Mouse (Mus musculus): ENCODE measurements around the gene Kcnc3.

Gene Kcnc3

DNA sequence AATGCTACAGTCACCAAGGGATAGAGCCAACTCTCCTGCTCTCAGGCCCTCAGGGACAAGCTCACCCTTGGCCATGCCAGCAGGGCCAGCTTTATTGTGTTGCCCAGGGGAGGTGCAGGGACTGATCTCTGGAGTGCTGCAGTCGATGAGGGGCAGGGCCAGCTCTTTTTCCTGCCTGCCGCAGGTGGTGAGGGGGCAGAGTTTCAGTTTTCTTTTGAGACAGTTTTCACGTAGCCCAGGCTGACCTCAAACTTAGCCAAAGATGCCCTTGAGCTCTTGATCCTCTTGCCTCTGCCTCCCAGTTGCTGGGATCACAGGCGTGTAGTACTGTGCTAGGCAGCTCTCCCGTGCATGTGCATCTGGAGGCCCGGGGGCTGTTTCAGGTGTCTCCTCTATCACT lies 19.5 kb upstream of the Kcnc3 start:
- DNase-seq (ENCODE audit: low spot score), result no peak

DNA sequence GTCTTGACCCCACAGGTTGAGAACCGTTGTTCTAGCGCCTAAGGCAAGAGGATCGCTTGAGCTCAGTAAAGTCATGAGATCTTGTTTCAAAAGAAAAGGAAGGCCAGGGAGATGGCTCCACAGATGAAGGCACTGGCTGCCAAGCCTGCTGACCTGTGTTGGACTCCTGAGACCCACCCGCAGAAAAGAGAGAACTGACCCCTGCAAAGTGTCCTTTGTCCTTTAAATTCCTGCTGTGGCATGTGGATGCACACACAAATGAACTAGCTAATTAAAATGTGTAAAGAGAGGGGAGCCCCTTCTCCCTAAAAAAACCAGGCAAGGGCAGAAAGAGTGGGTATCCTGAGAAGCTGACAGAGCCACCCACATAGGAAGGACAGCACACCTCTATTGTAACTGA lies 18.7 kb upstream of the Kcnc3 start:
- DNase-seq (ENCODE audit: low spot score), result no peak

DNA sequence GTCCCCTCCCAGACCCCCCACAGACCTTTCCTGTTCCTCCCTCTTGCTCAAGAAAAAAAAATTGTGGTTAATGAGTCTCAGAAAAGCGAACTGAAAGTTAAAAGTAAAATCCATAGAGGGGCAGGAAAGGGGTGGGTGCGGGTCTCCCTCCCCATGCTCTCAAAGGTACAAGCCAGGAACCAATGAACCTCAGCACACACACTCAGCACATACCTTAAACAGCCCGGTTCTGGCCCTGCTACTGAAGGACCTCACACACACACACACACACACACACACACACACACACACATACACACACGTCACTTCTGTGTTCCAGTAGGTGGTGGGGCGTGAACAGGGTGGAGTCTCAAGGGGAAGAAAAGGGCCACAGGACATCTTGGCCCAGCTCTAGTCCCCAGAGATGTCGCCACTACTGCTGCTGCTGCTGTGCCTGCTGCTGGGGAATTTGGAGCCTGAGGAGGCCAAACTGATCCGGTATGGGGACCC lies 18.2 kb upstream of the Kcnc3 start, which contains the start of gene Napsa:
Gene Napsa, plus strand, starts transcription at position 168 of the 489 bp plus-strand sequence.
- DNase-seq (ENCODE audit: low spot score), result no peak

DNA sequence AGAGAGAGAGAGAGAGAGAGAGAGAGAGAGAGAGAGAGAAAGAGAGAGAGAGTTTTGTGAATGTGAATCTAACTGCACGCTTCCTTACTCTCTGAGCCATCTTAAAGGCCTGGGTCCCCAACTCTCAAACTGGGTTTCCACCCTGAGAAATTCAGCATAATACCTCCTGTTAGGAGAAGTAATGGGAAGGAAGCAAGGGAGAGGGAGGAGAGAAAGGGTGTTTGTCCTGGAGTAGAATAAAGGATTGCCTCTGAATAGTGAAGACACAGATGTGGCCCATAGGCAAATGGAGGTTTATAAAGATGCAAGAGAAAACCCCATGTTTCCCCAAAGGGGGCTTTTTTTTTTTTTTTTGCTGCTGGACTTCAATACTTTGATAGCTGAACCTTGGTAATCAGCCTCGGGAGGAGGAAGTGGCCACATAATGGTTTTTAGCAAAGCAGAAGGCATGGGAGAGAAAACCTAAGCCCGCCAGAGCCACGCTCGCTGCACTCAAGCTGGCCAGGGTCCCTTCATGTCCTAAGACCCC lies 17.4 kb upstream of the Kcnc3 start:
- DNase-seq (ENCODE audit: low spot score), result no peak

DNA sequence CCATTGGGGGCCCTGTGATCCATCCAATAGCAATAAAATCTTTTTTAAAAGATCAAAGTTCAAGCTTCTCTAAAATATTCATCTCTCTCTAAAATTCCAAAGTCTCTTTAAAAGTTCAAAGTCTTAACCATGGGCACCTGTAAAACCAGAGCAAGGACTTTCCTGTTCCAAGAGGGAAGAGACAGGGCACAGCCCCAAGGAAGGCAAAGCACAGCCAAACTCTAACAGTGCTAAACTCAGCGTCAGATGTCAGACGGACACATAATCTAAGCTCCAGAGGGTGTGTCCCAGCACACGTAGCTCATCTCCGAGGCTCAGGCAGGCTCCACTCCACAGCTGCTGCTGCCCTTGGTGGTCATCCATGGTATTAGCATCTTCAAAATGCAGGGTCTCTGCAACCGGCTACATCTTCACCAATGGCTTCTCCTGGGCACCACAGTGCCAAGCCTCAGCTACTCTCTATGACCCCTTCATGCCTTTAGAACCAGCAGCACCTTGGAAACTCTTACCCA lies 14.1 kb upstream of the Kcnc3 start:
- DNase-seq (ENCODE audit: low spot score), result no peak

DNA sequence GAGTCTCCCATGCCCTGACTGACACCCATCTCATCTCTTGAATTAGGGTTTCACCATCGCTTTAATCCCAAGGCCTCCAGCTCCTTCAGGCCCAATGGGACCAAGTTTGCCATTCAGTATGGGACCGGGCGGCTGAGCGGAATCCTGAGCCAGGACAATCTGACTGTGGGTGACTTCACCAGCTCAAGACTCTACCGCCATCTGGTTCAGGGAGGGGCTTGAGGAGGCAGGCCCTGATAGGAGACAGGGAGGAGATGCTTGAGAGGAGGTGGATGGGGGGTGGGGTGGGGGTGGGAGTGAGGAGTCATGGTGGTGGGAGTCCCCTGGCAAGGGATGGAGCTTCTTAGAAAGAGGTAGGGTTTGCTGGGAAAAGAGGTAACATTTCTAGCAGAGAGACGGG lies 8.8 kb upstream of the Kcnc3 start:
- DNase-seq (ENCODE audit: low spot score), result no peak

DNA sequence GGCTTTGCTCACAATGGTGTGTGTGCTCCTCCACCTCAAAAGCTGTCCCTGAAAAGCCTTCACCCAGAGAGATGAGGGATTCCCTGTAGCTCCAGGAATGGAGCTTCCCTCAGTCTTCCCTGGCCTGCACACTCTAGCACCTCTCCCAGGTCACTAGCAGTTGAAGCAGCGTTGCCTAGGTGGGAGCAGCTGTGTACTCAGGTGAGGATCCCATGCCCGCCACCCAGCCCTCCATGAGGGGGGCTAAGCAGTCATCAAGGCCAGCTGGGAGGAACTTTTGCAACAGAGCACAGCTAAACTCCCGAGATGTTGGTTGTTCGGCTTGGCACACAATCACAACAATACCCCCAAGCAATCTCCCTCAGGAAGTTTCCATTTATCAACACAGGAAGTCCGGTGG lies 7.8 kb upstream of the Kcnc3 start:
- no peak for DNase-seq (ENCODE audit: low spot score)

DNA sequence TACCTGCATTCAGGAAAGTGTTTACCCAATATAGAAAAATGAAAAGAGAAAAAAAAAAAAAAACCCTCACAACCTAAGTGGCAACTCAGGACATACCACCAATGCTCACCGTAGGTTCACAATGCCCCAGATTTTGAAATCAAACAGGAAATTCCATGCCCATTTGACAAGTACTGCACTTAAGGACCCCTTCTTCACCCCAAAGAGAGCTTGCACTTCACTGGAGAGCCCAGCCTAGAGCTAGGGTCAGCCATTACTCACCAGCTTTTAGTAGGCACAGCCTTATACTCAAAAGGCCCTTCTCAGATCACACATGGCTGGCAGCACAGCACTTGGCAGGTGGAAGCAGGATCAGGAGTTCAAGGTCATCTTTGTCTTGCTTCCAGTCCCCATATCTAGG lies 7.3 kb upstream of the Kcnc3 start:
- DNase-seq (ENCODE audit: low spot score), result no peak

DNA sequence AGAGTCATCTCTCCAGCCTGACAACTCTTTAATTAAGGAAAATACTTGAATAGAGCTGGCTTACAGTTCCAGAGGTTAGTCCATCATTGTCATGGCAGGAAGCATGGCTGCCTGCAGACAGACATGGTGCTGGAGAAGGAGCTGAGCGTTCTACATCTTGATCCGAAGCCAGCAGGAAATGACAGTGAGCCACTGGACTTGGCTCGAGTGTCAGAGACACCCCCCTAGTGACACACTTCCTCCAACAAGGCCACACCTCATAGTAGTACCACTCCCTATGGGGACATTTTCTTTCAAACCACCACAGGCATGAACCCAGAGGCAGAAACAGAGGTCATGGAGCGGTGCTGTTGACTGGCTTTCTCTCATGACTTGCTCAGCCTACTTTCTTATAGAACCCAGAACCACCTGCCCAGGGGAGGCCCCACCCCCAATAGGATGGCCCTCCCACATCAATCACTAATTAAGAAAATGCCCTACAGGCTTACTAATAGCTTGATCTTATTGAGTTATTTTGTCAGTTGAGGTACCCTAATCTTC lies 6.1 kb upstream of the Kcnc3 start:
- no peak for DNase-seq (ENCODE audit: low spot score)

DNA sequence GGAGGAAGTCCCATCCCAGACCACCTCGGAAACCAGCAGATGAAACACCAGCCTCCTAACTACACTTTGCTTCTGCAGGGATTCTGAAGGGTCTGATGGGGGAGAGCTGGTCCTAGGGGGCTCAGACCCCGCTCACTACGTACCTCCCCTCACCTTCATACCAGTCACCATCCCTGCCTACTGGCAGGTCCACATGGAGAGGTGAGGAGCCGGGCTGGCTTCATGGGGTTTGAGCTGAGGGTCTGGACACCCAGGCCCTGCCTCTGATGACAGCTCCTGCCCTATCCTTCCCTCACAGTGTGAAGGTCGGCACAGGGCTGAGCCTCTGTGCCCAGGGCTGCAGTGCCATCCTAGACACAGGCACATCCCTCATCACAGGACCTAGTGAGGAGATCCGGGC lies 5.5 kb upstream of the Kcnc3 start:
- no peak for DNase-seq (ENCODE audit: low spot score)

DNA sequence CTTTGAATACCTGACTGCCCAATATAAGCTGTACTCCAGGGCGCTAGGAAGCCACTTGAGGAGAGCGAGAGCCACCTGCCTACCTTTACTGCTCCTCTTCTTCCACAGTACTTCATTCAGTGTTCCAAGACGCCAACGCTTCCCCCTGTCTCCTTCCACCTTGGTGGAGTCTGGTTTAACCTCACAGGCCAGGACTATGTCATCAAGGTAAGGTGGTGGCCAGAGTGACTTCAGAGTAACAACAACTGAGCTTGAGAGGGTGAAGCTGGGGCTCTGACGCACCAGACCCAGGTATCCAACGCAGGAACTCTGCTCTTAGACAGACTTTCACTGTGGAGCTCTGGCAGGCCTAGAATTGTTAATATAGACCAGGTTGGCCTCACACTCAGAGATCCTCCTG lies 4.9 kb upstream of the Kcnc3 start:
- no peak for DNase-seq (ENCODE audit: low spot score)

DNA sequence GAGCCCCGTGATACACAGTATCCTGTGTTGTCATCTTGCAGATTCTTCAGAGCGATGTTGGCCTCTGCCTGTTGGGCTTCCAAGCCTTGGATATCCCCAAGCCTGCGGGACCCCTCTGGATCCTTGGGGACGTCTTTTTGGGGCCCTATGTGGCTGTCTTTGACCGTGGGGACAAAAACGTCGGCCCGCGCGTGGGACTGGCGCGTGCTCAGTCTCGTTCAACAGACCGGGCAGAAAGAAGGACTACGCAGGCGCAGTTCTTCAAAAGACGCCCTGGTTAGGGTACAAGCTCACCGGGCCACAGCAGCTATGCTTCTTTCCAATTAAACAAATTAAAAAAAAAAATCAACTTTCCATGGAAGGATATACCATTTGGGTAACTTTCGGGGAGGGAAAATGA lies 3.9 kb upstream of the Kcnc3 start:
- no peak for DNase-seq (ENCODE audit: low spot score)

DNA sequence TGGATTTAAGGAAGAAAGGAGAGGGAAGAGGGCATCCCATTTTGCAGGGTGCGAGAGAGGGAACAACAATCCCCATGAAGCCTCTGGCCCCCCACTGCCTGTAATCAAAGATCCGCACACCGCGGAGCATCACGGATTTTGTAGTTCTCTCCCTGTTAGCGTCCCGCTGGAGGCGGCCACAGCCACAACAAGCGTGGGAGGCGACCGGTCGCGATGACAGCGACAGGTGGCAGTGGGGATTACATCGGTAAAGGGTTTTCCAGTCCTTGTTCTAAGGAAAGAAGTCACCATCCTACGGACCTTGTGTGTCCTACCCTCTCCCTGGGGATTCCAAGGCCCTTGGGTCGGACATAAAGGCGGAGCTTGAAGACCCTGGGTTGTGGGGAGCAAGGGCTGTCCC lies 3.5 kb upstream of the Kcnc3 start:
- no peak for DNase-seq (ENCODE audit: low spot score)

DNA sequence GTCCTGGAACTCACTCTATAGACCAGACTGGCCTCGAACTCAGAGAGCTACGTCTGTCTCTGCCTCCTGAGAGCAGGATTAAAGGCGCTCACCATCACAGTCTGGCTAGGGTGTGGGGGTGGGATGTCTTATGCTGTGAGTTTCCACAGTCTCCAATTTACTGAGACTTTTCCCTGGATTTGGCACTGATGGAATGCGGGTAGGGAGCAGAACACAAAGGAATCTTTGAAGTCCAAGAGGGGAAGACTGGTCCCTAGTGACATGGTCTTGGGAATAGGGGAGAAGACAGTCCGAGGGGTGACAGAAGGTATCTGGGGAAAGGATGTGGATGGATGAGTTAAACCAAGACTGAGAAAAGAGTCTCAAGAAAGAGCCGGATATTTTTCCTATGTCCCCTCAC lies 2.8 kb upstream of the Kcnc3 start:
- no peak for DNase-seq (ENCODE audit: low spot score)

DNA sequence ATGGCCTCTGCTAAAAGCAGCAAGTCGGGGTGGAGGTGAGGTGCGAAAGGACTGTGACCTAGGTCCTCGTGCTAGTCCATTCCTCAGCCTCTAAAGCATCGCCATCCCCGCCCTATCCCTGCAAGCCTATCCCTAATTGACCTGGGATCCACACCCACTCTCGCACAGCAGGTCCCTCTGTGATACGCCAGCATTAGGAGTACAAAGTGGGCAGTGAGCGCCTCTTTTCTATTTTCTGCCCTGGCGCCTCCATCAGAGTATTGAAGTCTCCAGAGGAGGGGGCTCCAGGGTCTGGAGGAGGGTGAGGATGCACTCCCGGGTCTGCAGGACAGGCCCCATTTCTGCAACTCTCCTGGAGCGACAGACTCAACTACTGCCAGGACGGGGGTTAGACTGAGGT lies 2.1 kb upstream of the Kcnc3 start:
- no peak for DNase-seq (ENCODE audit: low spot score)

DNA sequence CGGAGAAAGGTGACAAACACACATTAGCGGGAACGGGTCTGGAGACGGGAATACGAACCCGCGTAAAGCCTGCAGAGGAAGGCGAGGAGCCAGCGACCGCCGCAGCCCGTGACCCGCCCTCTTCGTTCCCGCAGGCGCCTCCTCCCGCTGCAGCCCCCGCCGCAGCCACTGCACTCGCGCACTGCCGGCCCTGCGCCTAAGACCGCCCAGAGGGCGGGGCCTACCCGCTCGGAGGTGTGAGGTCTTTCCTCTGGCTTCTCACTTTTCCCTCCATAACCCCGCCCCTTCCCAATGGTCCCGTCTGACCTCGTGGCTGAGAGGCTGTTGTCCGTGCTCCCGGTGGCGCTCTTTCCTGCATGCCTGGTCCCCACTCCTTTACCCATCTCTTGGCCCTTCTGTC lies 1.3 kb upstream of the Kcnc3 start:
- DNase-seq (ENCODE audit: low spot score), result no peak

DNA sequence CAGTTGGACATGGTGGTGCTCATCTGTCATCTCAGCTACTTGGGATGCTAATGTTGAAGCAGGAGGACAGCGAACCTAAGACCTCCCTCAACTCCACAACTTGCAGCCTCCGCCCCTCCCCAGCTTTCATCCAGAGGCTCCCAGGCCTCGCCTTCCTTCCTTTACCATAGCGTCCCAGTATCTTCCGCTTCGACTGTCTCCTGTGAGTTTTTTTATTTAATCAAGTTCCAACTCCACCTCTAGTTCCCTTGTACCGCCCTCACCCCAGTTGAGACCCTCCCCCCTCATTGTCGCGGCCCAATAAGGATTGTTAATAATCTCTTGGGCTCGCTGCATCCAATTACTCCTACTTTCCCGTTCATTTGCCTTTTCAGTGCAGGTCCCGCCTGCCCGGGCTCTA lies 518 bp upstream of the Kcnc3 start:
- no peak for DNase-seq (ENCODE audit: low spot score)

DNA sequence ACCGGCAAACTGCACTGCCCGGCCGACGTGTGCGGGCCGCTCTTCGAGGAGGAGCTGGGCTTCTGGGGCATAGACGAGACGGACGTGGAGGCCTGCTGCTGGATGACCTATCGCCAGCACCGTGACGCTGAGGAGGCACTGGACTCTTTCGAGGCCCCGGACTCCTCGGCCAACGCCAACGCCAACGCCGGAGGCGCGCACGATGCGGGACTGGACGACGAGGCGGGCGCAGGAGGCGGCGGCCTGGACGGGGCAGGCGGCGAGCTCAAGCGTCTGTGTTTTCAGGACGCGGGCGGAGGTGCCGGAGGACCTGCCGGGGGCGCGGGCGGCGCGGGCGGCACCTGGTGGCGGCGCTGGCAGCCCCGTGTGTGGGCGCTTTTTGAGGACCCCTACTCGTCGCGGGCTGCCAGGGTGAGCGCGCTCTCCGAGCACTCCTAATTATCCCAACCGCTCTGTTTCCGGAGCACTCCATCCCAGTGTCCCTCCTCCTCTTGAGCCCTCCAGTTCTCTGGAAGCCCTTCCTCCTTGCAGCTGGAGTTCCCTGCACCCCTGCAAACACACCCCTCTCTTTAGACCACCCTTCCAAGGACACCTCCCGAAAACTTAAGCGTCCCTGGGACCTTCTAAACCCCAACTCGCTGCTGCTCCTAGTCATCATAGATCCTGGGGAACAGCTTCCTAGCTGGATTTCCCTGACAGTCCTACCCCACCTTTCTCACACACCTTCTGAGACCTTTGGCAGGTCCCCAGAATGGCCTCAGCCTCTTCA lies 1.1 kb downstream of the Kcnc3 start:
- no peak for DNase-seq (ENCODE audit: low spot score)

DNA sequence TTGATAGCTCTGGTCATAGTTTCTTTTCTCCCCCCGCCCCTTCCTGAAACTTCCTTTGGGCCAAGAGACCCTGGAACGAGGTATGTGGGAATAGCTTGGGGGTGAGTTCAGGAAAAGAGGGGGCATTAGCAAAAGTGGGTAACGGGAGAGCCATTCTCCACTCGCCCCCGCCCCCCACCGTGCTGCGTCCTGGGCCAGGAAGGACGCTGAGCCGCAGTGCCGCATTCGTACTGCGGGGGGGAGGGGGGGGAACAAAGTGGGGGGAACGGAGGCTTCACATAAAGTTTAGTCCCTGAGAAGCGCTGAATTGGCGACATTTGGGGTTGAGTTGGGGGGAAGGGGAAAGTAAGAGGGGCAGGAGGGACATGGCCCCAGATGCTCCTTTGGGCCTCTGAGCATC lies 2.6 kb downstream of the Kcnc3 start:
- no peak for DNase-seq (ENCODE audit: low spot score)

DNA sequence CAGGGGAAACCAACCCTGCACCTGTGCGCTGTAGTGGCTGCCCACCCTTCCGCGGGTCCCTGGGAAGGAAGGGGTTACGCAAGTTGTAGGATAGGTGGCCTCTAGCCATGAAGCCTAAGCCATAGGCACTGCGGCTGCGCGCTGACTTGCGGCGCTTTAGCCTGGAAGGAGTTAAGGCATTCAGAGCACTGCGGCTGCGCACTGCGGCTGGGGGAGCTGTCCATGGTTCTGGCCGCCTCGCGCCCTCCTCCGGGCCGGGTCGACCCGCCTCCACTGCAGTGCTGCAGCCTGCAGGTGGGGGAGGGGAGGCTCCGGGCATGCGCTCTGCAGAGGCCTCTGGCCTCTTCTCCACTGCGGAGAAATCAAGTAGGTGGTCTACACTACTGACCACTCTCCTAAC lies 3.3 kb downstream of the Kcnc3 start:
- peak; percentile 38 for DNase-seq (ENCODE audit: low spot score)

DNA sequence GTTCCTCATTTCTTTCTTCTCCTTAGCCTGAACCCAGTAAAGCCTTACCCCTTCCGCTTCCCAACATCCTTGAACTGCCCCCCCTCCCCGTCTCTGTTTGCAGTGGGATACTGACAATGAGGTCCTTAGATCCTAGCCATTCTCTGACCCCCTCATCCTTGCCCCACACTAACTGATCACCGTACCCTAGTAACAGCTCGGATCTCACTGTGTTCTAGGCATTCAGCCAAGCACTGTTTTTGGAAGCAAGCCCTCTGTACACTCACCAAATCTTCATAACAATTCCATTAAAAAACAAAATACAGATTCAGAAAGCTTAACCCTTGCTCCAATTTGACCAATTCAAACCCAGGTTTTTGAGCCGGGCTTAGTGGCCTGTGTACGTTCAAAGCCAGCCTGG lies 3.8 kb downstream of the Kcnc3 start:
- DNase-seq (ENCODE audit: low spot score), result no peak

DNA sequence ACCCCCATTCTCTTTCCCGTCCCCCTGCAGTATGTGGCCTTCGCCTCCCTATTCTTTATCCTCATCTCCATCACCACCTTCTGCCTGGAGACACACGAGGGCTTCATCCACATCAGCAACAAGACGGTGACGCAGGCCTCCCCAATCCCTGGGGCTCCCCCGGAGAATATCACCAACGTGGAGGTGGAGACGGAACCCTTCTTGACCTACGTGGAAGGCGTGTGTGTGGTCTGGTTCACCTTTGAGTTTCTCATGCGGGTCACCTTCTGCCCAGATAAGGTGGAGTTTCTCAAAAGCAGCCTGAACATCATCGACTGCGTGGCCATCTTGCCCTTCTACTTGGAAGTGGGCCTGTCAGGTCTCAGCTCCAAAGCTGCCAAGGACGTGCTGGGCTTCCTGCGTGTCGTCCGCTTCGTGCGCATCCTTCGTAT lies 4.7 kb downstream of the Kcnc3 start:
- no peak for DNase-seq (ENCODE audit: low spot score)

DNA sequence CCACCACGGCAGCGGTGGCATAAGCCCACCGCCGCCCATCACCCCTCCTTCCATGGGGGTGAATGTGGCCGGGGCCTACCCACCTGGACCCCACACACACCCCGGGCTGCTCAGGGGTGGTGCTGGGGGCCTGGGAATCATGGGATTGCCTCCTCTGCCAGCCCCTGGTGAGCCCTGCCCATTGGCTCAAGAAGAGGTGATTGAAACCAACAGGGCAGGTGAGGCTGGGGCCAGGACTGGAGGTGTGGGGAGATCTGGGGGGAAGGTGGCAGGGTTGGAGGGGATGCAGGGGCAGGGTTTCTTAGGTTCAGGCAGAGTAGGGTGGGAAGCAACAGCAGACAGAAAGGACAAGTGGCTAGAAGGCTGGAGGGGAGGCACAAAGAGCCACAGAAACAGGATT lies 5.6 kb downstream of the Kcnc3 start:
- no peak for DNase-seq (ENCODE audit: low spot score)
